Mouse (Mus musculus): ENCODE measurements around the gene Ssrp1. TPM values are rescaled to one million over a fixed set of nuclear protein-coding genes. Genes with fewer than 3 reads are reported as not detected.

Gene Ssrp1
- polyA plus RNA-seq, 1 experiment, result 248 TPM

DNA sequence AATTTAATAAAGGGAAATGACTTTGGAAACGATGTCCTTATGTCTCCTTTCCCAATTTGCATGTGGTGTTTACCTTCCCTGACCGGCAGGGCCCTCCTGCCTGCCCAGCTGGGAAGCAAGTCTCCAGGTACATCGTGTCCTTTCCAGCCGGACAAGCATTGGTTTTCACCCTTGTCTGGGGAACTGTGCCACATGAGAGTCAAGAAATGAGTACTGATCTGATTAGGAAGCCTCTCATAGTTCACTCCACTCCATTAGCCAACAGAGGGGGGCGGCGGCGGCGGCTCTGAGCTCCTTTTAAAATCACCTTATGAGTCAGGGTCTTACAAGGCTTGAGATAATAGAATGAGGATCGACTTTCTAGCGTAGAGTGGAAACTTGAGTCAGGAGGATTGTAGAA is 10.0 kb downstream of the Ssrp1 start:
- no peak for DNase-seq
- 85% methylated on average over 10 of the region's 10 CpGs for WGBS
- no peak for TF ChIP-seq POLR2A (IDR thresholded peaks at IDR 0.05; ENCODE audit: control insufficient read depth, extremely low read depth, insufficient read depth, low read length, poor library complexity)
- no peak for TF ChIP-seq CTCF (IDR thresholded peaks at IDR 0.05; ENCODE audit: borderline replicate concordance, control insufficient read depth, extremely low read depth, insufficient read depth, low read length, poor library complexity)
- H3K27me3 ChIP-seq (ENCODE audit: control insufficient read depth, insufficient read depth, low read length), result no peaks in the 10 kb centered on the region
- no peak overlapping the region for H3K27ac ChIP-seq (ENCODE audit: control insufficient read depth, insufficient read depth, low read length)
- peaks cover 35% of the 10 kb centered on the region for H3K36me3 ChIP-seq (ENCODE audit: control insufficient read depth, insufficient read depth, low read length)
- H3K4me3 ChIP-seq (ENCODE audit: control insufficient read depth, insufficient read depth, low read length), result no peak overlapping the region
- H3K4me1 ChIP-seq (replicated peaks; ENCODE audit: control insufficient read depth, insufficient read depth, low read length), result peaks cover 9% of the 10 kb centered on the region

DNA sequence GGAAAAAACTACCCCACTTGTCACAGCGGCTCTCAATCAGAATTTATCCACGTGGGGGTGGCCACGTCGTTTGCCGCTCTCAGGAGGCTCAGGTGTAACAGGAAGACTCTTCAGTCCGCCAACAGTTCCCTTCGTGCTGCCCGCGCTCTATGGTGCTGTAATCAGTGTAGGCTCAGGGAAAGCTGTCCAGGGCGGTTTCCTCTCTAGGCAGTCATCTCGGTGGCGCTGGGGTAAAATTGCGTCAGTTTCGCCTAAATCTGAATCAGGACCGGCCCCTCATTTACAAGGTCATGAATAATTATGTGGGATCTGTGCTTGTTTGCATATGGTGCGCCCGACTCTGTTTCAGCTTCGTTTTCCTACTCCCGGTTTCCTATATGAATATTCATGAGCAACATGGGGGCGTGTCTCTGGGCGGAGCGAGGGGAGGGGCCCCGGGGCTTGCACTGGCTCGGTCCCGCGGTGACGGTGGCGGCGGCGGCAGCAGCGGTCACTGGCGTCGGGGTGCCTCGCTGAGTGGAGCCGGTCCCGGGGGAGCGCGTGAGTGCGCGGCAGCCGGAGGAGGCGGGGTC is 10.6 kb downstream of the Ssrp1 start, which contains the start of gene Tnks1bp1:
Gene Tnks1bp1, plus strand, starts transcription at position 427 of the 572 bp plus-strand sequence.
- peak within 1 kb of the TSS; percentile 48 for H3K4me3 ChIP-seq (ENCODE audit: control insufficient read depth, insufficient read depth, low read length)
- no peak within 1 kb of the TSS for H3K27ac ChIP-seq (ENCODE audit: control insufficient read depth, insufficient read depth, low read length)
- TF ChIP-seq CTCF (IDR thresholded peaks at IDR 0.05; ENCODE audit: borderline replicate concordance, control insufficient read depth, extremely low read depth, insufficient read depth, low read length, poor library complexity) (peak; percentile 36; the same call in 1 of the 2 replicates), POLR2A (IDR thresholded peaks at IDR 0.05; ENCODE audit: control insufficient read depth, extremely low read depth, insufficient read depth, low read length, poor library complexity) (no peak)
- peaks cover 30% of the 10 kb centered on the region for H3K36me3 ChIP-seq (ENCODE audit: control insufficient read depth, insufficient read depth, low read length)
- H3K27me3 ChIP-seq (ENCODE audit: control insufficient read depth, insufficient read depth, low read length), result no peaks in the 10 kb centered on the region
- peaks cover 9% of the 10 kb centered on the region for H3K4me1 ChIP-seq (replicated peaks; ENCODE audit: control insufficient read depth, insufficient read depth, low read length)
- DNase-seq, result peak; percentile 98
- WGBS, result 1% methylated on average over 42 of the region's 42 CpGs

DNA sequence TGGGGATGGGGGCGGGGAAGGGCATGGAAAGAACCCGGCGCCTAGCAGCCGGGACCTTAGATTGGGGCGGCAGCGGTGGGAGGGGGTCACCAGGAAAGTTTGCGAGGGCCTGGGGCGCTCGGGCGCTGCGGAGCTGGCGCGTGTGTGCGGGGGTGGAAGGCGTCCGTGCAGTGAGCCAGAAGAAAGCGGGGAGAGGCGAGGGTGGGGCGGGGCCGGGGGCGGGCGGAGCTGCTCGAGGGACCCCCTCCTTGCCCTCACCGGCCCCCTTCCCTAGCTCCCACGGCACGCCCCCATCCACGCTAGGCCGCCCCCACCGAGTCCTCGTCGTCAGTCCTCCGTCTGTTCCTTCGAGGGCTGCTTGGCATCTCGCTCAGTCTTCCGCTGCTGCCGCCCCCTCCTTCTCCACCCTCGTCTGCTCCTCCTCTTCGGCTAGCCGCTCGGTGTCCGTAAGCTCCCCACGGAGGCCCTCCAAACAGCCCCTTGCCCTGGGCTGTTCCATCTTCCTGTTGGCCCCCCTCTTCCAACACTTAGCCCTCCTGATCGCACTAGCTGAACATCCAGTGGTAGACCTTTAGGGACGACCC is 11.2 kb downstream of the Ssrp1 start:
- Histone ChIP-seq H3K4me3 (ENCODE audit: control insufficient read depth, insufficient read depth, low read length) (peak overlapping the region; percentile 48), H3K4me1 (replicated peaks; ENCODE audit: control insufficient read depth, insufficient read depth, low read length) (peaks cover 9% of the 10 kb centered on the region), H3K27me3 (ENCODE audit: control insufficient read depth, insufficient read depth, low read length) (no peaks in the 10 kb centered on the region), H3K36me3 (ENCODE audit: control insufficient read depth, insufficient read depth, low read length) (peaks cover 25% of the 10 kb centered on the region), H3K27ac (ENCODE audit: control insufficient read depth, insufficient read depth, low read length) (no peak overlapping the region)
- 4% methylated on average over 37 of the region's 44 CpGs for WGBS
- DNase-seq, result peak; percentile 65
- TF ChIP-seq CTCF (IDR thresholded peaks at IDR 0.05; ENCODE audit: borderline replicate concordance, control insufficient read depth, extremely low read depth, insufficient read depth, low read length, poor library complexity), result no peak
- 0 out of 2 replicates have a peak, but pooled peaks have one; percentile 24 for TF ChIP-seq POLR2A (IDR thresholded peaks at IDR 0.05; ENCODE audit: control insufficient read depth, extremely low read depth, insufficient read depth, low read length, poor library complexity)

DNA sequence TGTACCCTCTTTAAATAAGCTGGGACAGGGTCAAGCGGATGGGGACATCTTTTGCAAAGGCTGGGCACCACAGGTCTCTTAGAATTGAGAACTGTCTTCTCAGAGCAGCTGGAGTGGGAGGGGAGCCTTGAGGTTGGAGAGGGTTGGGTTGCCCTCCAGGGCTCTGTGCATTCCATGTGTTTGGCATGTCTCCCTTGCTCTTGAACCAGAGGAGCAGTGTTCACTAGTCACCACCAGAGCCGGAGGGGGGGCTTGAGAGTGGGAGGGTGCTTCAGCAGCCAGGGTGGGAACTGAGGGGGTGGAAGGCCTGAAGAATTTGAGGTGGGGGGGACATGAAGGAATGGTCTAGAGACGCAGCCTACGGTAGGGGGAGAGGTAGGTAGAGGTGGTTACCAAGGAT is 12.2 kb downstream of the Ssrp1 start:
- Histone ChIP-seq H3K4me3 (ENCODE audit: control insufficient read depth, insufficient read depth, low read length) (no peak overlapping the region), H3K27ac (ENCODE audit: control insufficient read depth, insufficient read depth, low read length) (no peak overlapping the region), H3K27me3 (ENCODE audit: control insufficient read depth, insufficient read depth, low read length) (no peaks in the 10 kb centered on the region), H3K36me3 (ENCODE audit: control insufficient read depth, insufficient read depth, low read length) (peaks cover 19% of the 10 kb centered on the region), H3K4me1 (replicated peaks; ENCODE audit: control insufficient read depth, insufficient read depth, low read length) (peaks cover 9% of the 10 kb centered on the region)
- DNase-seq, result no peak
- WGBS, result 95% methylated on average over 4 of the region's 4 CpGs
- TF ChIP-seq POLR2A (IDR thresholded peaks at IDR 0.05; ENCODE audit: control insufficient read depth, extremely low read depth, insufficient read depth, low read length, poor library complexity) (no peak), CTCF (IDR thresholded peaks at IDR 0.05; ENCODE audit: borderline replicate concordance, control insufficient read depth, extremely low read depth, insufficient read depth, low read length, poor library complexity) (no peak)

DNA sequence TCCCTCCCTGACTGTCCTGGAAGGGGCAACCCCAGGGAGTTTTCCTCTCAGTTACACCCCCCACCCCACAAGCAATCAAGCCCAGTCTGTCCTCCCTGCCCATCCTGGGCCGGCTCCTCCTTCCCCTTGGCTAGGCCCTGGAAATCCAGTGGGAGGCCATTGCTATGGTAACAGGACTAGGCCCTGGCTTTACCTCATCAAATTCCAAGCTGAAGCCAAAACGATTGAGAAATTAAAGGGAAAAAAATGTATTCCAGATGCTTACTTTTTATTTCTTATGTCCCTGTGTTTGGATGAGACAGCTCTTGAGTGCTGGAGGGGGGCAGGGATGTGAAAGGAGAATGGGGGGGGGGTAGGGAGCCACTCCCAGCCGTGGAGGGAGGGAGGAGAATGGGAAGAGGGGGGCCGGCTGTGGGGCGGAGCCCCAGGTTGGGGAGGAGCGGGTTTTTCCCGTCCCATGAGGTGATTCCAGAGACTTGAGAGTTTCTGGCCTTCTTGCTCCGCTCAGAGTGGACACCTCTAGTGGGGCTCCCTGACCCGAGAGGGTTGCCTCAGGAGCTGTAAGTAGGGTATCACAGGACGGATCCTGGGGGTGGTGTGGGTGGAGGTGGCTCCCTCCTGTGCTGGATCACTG is 13.1 kb downstream of the Ssrp1 start:
- 91% methylated on average over 10 of the region's 10 CpGs for WGBS

DNA sequence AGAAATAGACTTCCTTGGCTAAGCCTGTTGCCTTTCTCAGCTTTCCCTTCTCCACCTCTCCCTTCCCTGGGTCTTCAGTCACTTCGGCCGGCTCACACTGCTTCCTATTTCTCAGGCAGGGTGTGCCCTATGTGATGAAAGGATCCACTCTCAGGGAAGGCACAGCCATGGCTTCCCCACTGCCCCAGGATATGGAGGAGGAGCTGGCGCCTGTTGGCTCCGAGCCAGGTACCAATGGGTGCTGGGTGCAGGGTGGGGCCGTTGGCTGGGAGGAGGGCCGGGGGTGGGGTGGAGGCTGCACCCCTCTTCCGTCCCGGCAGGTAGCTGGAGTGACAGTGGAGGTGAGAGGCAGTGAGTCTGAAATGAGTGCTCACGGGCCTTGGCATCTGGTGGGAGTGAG is 13.7 kb downstream of the Ssrp1 start:
- no peak overlapping the region for H3K4me3 ChIP-seq (ENCODE audit: control insufficient read depth, insufficient read depth, low read length)
- 78% methylated on average over 9 of the region's 9 CpGs for WGBS
- peaks cover 9% of the 10 kb centered on the region for H3K36me3 ChIP-seq (ENCODE audit: control insufficient read depth, insufficient read depth, low read length)
- H3K4me1 ChIP-seq (replicated peaks; ENCODE audit: control insufficient read depth, insufficient read depth, low read length), result peaks cover 9% of the 10 kb centered on the region
- no peaks in the 10 kb centered on the region for H3K27me3 ChIP-seq (ENCODE audit: control insufficient read depth, insufficient read depth, low read length)
- no peak overlapping the region for H3K27ac ChIP-seq (ENCODE audit: control insufficient read depth, insufficient read depth, low read length)
- no peak for DNase-seq
- no peak for TF ChIP-seq POLR2A (IDR thresholded peaks at IDR 0.05; ENCODE audit: control insufficient read depth, extremely low read depth, insufficient read depth, low read length, poor library complexity)
- no peak for TF ChIP-seq CTCF (IDR thresholded peaks at IDR 0.05; ENCODE audit: borderline replicate concordance, control insufficient read depth, extremely low read depth, insufficient read depth, low read length, poor library complexity)

More for the DNA sequence above, 13.1 kb downstream of the Ssrp1 start:
- no peak overlapping the region for H3K27ac ChIP-seq (ENCODE audit: control insufficient read depth, insufficient read depth, low read length)
- no peak overlapping the region for H3K4me3 ChIP-seq (ENCODE audit: control insufficient read depth, insufficient read depth, low read length)
- TF ChIP-seq POLR2A (IDR thresholded peaks at IDR 0.05; ENCODE audit: control insufficient read depth, extremely low read depth, insufficient read depth, low read length, poor library complexity), result no peak
- TF ChIP-seq CTCF (IDR thresholded peaks at IDR 0.05; ENCODE audit: borderline replicate concordance, control insufficient read depth, extremely low read depth, insufficient read depth, low read length, poor library complexity), result no peak
- peaks cover 9% of the 10 kb centered on the region for H3K4me1 ChIP-seq (replicated peaks; ENCODE audit: control insufficient read depth, insufficient read depth, low read length)
- DNase-seq, result no peak
- H3K27me3 ChIP-seq (ENCODE audit: control insufficient read depth, insufficient read depth, low read length), result no peaks in the 10 kb centered on the region
- H3K36me3 ChIP-seq (ENCODE audit: control insufficient read depth, insufficient read depth, low read length), result peaks cover 15% of the 10 kb centered on the region
